Mouse (Mus musculus): ENCODE measurements around the gene Fbxo5.
A peak's percentile ranks its signal among the peaks of the same experiment; 100 is the strongest.

The Fbxo5 gene

DNA sequence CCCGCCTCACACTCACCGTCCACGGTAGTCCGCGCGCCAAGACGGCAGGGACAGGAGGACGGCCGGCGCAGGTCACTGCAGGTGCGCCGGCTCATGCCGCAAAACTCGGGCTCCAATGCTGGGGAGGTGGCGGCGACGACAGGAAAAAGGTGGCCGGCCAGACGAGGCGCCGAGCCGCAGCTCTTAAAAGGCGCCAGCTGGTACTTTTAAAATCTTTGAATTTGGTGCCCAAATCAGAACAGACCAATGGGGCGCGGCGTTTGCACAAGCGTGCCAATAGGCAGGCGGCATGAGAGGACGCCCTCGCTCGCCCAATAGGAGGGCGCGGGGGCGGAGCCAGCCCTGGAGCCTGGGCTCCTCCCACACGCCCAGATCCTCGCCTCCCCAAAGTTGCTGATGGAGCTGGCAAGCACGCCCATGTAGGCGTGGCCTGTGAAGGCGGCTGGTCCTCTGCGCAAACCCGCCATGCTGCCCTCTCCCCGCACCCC lies at the start of gene Fbxo5:
Fbxo5 (minus strand) TSS at position 358 of the 488 bp plus-strand sequence.
- DNase-seq (ENCODE audit: low spot score in 2 of 2): peak in 1 of 2 experiments; percentile 97

DNA sequence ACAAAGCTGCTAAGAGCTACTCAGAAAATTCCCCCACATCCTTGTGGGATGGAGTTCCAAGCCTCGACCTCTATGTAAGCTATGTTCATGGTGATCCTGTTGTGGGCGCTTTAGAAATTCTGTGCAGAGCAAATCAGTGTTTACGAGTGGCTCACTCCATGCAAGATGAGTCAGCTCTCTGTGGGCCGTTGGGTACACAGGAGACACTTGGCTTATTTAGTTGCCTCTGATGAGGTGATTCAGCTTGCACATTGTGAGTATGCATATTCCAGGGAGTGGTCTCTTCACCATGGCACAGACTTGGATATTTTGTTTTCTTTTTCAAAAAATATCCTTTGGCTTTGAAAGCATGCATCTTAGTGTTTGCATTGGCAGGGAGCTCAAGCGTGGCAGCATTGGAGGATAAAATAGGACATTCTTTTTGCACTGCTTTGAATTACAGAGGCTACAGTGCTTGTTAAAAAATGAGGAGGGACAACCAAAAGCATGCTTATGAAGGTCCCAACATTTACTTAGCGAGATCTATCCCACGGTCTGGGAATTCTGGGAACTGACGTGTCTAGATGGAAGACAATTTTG lies 48.0 kb upstream of the Fbxo5 start:
- DNase-seq (ENCODE audit: low spot score in 2 of 2): no peak

DNA sequence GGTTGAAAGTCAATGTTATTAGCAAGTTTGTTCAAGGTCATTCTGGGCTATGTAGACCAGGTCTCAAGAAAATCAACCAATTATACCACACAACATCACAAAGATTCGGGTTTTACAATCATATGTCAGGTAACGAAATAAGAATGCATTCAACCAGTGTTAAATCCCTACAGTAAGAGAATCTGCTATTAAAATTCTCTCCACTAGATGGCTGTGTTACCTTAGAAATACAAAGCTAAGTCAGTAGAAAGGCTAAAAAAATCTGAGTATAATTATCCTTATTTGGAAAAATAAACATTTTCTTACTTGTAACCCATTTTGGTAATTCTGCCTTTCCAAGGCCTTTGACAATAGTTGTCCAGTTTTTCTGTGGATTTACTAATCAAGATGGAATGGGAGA lies 41.5 kb upstream of the Fbxo5 start:
- DNase-seq (ENCODE audit: low spot score in 2 of 2): no peak

DNA sequence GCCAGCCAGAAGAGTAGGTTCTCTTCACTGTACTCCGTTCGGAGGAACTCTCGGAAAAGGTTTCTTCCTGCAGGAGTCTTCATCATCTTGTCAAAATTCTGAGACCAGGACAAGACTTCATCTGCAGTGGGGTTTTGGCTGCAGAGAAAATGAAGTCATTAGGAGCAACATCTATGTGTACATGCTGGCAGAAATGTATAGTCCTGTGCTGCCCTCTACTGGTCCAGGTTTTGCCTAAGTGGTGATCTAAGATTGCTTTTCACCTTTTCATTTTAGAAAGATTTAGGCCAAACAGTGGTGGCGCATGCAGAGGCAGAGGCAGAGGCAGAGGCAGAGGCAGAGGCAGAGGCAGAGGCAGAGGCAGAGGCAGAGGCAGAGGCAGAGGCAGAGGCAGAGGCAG lies 36.0 kb upstream of the Fbxo5 start:
- DNase-seq (ENCODE audit: low spot score in 2 of 2): peak in 1 of 2 experiments; percentile 16

DNA sequence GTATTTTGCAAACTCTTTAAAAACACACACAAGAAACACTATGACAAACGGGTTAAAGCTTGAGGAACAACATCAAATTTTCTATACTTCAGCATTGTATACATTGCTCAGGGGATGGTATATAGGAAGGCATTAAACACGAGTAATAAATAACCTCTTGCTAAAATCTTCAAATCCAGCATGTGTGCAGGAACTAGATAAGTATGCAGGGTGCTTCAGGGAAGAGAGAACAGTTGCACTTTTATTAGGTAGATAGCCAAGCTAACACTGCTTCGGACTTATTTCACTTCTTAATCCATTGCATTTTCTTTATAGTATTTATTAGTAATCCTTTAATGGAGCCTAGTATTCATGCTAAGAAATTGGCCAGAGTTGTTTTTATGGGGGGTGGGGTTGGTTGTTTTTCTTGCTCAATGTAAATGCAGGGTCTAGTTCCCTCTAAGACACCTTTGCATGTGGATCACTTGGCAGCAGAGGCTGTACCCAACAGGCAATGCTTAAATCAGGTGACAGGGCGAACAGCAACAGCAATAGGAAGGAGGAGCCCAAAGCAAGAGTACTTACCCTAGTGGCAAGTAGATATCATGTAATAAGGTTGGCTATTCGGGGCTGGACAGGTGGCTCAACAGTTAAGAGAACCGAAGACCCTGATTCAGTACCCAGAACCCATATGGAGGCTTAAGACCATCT lies 21.1 kb upstream of the Fbxo5 start:
- DNase-seq (ENCODE audit: low spot score in 2 of 2): no peak

DNA sequence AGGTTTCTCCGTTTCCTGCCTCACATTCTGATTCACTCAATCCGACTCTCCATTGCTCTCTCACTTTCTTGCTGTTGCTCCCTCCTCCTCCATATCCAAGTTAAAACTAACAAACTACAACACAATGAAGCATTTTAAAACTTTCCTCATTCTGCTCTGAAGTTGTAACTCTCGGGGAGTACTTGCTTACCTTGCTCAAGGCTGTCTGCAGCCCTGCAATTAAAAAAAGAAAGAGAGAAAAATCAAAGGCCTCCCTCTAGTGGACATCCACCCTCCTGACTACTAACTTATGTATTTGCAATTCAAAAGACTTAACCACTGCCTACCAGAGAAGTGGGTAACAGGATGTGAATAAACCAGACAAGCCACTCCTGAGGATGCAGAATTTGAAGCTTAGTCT lies 19.4 kb upstream of the Fbxo5 start:
- DNase-seq (ENCODE audit: low spot score in 2 of 2): peak in 1 of 2 experiments; percentile 5

DNA sequence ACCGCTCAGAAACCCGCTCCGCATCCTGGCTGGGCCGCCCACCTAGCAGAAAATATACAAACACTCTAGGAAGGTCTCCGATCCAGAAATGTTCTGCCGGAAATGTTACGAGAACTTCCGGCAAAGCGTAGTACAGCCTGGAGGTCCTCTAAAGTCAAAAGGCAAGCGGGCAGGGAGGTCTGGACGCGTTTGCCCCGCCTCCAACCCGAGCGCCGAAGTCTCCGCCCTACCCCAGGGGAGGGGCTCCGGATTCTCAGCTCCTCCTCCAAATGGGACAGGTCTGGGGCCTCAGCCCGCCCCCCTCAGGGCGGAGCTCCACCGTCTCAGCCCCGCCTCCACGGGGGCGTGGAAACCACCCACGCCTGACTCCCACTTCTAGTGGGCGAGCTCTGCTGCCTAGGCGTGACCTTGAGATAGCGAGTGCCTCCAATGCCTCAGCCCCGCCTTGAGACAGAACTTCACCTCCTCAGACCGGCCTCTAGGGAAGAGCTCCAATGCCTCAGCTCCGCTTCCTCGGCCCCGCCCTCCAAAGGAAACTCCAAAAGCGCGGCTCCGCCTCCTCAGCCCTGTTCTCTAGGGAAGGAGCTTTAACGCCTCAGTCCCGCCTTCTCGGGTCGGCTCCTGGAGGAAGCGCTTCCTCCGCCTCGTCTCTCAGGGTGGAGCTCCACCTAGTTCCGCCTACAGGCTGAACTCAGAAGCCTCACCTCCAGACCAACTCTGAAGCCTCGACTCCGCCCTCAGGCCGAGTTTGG lies 18.5 kb upstream of the Fbxo5 start, which contains the start of gene Mtrf1l:
Mtrf1l (minus strand) TSS at position 171 of the 752 bp plus-strand sequence.
- peak; percentile 97 for DNase-seq (ENCODE audit: low spot score in 2 of 2)

DNA sequence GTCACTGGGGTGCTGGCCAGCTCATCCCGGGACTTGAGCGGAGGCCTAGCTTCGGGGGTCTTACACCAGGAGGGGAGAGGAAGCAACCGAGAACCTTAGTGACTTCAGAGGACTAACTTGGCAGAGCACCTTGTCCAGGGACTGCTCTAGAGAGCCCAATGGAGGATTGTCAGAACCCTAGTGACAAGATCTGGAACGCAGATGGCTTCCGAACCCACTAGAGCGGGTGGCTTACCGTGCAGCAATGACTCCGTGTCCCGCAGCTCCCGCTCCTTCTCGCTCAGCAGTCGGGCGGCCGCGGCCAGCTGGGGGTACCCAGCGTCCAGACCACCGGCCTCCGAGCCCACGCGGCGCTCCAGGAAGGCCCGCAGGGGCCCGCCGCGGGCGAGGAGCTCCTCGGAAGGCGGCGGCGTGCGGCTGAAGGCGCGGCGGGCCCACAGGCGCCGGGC lies 17.9 kb upstream of the Fbxo5 start:
- no peak for DNase-seq (ENCODE audit: low spot score in 2 of 2)

DNA sequence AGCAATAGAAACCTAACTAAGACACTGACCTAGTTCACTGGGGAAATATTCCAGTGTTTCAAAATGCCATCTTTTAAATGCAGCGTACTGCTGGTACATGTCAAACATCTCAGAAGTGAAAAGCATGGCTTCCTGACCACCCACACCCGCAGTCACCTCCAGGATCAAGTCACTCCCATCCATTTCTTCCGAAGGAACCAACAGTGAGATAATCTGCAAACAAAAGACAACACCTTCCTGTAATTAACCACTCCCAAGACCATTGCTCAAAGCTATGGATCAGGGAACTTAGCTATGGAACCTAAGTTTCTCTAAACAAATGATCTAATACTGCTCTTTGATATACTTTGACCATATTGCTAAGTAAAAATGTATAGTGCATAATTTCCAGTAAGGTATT lies 13.4 kb upstream of the Fbxo5 start:
- DNase-seq (ENCODE audit: low spot score in 2 of 2): no peak

DNA sequence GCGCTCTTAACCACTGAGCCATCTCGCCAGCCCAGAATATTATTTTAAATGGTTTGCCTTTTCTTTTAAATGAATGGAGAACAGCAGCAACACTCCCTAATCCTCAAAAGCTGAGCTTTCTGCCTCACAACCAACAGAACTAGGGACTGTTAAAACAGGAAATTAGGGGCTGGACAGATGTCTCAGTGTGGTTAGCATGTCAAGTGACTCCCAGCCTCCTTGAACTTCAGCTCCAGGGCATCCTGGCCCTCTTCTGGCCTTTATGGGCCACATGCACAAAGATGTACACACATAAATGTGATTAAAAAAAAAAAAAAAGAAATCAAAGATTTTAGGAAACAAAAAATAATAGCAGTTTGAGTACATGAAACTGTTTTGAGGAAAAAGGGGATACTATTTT lies 10.6 kb upstream of the Fbxo5 start:
- DNase-seq (ENCODE audit: low spot score in 2 of 2): no peak

DNA sequence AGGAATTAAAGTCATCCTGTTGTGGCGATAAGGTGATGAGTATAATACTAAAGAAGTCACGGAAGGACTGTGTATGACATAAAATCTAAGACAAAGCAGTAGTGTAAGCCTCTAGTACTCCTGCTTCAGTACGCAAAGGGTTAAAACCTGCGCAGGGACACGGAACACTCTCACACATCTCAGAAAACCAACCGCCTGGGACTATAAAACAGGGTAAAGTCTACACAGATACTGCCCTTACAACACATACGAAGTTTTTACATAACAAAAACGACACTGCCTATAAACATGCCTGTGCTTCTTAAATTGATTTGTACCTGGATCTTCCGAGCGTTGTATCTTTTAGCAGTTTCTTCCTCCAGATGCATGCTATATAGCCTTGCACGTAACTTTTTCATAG lies 8.3 kb upstream of the Fbxo5 start:
- no peak for DNase-seq (ENCODE audit: low spot score in 2 of 2)

DNA sequence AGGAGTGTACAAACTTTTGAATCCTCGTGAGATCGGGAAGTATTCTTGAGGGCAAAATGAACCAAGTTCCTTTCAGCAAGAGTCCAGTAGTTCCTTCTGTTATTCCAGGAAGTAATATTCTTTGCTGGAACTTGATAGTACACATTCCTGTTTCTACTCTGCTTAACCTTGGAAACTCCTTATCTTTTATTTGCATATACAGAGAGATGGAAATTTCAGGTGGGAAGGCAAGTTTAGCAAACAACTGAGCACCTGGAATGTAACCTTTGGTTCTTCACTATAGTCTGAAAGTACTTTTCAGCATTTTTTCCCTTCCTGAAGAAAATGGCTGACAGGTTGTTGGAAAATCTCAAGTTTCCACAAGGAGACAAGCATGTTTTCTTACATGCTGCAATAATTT lies 2.3 kb upstream of the Fbxo5 start:
- no peak for DNase-seq (ENCODE audit: low spot score in 2 of 2)

DNA sequence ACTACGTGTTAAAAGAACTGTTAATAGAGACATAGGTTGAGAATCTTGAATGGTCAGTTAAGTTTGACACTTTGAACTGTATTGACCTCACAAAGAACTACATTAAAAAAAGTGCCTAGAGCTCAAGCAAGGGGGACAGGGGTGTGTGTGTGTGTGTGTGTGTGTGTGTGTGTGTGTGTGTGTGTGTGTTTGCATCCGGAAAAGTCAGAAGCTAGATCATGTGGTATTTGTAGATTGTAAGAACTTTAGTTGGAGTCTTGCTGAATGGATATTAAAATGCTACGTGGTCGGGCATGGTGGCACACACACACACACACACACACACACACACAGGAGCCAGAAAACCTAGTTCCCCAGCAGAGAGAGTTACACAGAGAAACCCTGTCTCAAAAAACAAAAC lies 1.6 kb upstream of the Fbxo5 start:
- no peak for DNase-seq (ENCODE audit: low spot score in 2 of 2)

DNA sequence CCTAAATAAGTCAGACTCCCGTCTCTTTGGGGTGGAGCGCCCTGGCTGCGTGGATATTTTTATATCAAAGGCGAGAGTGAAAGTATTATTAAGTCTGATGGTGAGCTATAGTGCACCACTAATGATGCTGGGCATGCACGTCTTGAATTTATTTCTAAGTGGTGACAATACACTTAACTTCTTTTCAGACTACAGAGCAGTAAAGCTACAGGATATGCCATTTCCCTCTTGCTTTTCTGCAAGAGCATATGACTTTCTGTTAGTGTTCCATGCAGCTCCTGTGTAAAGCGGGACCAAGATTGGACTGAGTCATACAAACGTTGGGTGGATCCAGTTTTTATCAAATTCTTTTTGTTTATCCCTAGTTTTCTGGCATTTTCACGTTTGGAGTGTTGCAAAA lies 1.0 kb upstream of the Fbxo5 start:
- no peak for DNase-seq (ENCODE audit: low spot score in 2 of 2)

DNA sequence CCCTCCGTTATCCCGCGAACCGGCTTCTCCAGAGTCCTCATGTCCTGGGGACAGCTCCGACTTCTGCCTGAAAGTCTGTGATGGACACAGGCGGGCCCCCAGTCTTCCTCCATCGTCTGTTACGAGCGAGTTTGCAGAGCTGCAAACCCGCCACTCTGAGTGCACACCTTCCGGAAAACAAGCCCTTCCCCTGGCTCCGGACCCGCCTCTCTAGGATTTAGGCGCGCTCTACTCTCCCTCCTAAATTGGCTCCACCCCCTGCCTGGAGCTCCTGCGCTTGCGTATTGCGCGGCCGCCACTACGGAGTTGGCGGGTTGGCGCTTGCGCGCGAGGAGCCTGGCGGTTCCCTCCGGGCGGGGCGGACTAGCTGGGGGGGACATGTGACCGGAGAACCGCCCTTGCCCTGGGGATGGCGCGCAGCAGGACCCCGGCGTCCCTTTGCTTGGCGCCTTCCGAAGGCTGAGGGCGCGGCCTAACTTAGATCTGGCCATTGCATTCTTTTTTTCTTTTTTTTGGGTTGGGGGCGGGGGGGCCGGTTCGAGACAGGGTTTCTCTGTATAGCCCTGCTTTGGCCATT lies 419 bp upstream of the Fbxo5 start:
- DNase-seq (ENCODE audit: low spot score in 2 of 2): peak; percentile 93 to 95

DNA sequence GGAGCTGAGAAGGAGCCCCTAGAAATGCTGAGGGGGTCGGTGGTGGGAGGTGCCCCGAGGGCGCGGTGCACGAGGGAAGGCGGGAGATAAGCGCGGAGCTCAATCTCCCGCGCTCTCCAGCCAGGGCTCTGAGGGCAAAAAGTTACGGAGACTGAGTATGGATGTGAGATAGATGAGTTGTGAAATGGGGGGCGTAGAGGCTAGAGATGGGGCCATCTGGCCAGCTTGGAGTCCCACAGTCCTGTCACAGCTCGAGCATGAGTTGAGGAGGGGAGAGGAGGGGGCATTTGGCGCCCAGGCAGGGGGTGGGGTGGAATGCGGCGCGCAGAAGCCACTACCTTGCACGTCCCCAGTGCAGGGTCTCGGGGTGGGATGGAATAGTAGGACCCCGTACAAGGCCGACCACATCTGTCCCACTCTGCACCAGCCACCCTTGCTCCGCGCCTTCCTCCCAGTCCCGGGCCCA lies 676 bp downstream of the Fbxo5 start:
- DNase-seq (ENCODE audit: low spot score in 2 of 2): no peak

DNA sequence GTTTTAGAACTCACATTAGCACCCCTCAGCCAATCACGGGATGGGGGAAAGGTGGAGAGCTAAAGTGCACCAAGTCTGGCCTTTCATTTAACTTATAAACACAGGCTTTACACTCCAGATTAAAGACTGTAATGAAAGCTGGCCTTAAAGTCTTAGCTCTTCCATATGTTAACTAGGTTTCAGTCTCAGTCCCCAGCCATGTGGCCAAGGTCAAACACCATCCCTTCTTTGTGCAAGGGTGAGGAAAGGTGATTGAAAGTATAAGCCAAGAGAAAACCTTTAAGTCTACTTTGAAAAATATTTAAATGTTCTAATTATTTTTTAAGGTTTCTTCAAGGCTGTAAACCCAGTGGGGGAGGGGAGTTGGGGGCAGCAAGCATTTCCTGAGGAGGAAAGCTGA lies 1.7 kb downstream of the Fbxo5 start:
- DNase-seq (ENCODE audit: low spot score in 2 of 2): no peak

DNA sequence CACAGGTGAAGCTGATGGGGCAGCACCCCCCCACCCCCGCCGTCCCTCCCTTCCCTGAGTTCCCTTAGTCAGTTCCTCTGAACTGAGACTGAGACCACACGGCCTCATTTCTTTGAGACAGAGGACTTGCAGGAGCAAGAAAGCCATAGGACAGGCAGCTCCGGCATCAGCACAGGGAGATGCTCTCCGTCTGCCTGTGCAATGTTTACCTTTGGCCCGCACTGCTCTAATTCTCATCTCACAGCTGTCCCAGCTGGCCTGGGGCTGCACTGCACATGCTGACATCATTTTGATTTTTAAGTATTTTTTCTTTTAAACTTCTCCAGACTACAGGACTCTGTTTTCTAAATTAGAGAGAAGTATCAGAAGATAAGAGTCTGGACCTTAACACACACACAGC lies 2.5 kb downstream of the Fbxo5 start:
- no peak for DNase-seq (ENCODE audit: low spot score in 2 of 2)

DNA sequence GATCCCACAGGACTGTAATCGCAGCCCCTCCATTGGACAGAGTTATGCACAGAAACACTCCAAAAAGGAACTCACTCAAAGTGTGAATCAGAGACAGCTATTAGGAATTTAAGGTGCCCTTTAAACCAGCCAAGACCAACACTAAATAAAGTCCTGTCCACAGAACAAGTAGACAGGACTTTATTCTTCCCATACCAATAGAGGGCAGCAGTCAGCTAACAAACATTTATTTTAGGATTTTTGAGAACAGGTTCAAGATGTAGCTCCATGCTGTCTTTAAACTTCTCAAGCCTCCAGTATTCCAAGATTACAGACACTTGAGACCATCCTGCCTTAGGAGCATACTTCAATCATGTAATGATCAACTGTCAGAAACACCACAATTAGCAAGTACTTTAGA lies 4.9 kb downstream of the Fbxo5 start:
- no peak for DNase-seq (ENCODE audit: low spot score in 2 of 2)

DNA sequence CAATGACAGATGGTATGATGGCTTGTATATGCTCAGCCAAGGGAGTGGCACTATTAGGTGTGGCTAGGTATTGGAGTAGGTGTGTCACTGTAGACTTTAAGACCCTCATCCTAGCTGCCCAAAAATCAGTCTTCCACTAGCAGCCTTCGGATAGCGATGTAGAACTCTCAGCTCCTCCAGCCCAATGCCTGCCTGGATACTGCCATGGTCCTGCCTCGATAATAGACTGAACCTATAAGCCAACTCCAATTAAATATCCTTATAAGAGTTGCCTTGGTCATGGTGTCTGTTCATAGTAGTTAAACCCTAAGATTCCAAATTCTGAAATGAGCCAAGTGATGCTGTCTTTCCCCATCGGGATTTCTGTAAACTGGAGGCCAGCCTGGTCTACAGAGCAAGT lies 7.3 kb downstream of the Fbxo5 start:
- no peak for DNase-seq (ENCODE audit: low spot score in 2 of 2)

DNA sequence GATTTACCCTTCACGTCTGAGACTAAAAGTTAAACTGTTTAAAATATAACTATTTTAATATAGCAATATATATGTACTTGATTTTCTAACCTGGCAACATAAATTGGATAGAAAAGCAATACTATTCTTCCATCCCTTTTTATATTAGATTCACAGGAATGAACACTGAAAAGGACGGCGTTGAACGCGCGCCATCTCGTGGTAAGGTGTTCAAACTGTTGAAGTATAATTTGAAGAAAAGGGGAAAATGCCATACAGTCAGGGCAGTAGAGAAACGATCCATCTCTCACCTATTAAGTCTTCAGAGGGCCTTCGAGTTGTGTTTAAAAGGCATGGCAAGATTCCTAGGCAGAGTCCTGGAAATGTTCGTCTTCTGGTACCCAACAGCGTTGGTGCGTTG lies 14.7 kb downstream of the Fbxo5 start:
- peak; percentile 3 to 41 for DNase-seq (ENCODE audit: low spot score in 2 of 2)

DNA sequence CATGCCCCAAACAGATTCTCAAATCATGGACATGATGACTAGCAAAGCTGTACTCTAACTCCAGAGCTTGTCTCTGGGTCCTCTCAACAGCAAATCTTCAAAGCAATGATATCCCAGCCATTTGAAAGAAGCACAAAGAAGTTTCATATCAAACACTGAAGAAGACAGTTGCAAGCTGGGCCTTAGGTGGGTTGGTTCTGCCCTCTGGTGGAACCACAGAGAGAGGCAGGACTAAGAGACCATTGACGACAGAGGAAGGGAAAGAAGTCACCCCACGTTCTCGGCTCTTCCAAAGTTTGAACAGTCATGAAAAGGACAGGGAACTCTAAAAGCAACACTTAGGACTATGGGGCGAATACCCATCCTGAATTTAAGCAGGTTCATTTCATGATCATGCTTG lies 18.5 kb downstream of the Fbxo5 start:
- DNase-seq (ENCODE audit: low spot score in 2 of 2): no peak

Measured in urinary bladder, adult 18-20 months (tissue).